Mouse (Mus musculus) B cell, adult 2 months (primary cell): Measurements from ENCODE around the gene Mrpl23.

Experiments used
- DNase-seq, 2 experiments: peaks; one replicate each; pipeline ENCODE4 v3.0.0; 2022

Mrpl23 gene

GRCm38 (mm10) chr7:142575971-142576370, 43.5 kb downstream of the Mrpl23 start:
- DNase-seq = no peak

GRCm38 (mm10) chr7:142576472-142577326, 44.2 kb downstream of the Mrpl23 start:
- no peak for DNase-seq

- no peak for DNase-seq
Observed at GRCm38 (mm10) chr7:142577806-142578423, 45.4 kb downstream of the Mrpl23 start.

GRCm38 (mm10) chr7:142579069-142579468, 46.6 kb downstream of the Mrpl23 start:
- no peak for DNase-seq

- peak; percentile 58 to 60 for DNase-seq
Observed at GRCm38 (mm10) chr7:142580121-142580879, 47.8 kb downstream of the Mrpl23 start.

GRCm38 (mm10) chr7:142581186-142581585, 48.7 kb downstream of the Mrpl23 start:
- no peak for DNase-seq

- DNase-seq = peak; percentile 44 to 48
Observed at GRCm38 (mm10) chr7:142581656-142582228, 49.3 kb downstream of the Mrpl23 start.

- no peak for DNase-seq
Observed at GRCm38 (mm10) chr7:142584882-142585281, 52.4 kb downstream of the Mrpl23 start.

- no peak for DNase-seq
Observed at GRCm38 (mm10) chr7:142585890-142586289, 53.4 kb downstream of the Mrpl23 start.

GRCm38 (mm10) chr7:142588282-142588941, 55.9 kb downstream of the Mrpl23 start:
- DNase-seq = no peak
